Mouse (Mus musculus): Measurements from ENCODE around the gene Nosip.
"Not testable (repeated sequence)": the region's sequence is repeated elsewhere in the genome, so short reads cannot be mapped to it uniquely, and the experiment has no call there.

The Nosip gene

GRCm38 (mm10) chr7:45090251-45090977 is 28.2 kb downstream of the Nosip start:
- DNase-seq (ENCODE audit: low spot score in 2 of 2) = no peak

- no peak for DNase-seq (ENCODE audit: low spot score in 2 of 2)
Measured at GRCm38 (mm10) chr7:45091001-45091990, 29.1 kb downstream of the Nosip start.

GRCm38 (mm10) chr7:45092048-45092447 is 29.8 kb downstream of the Nosip start, which contains the start of gene Rcn3:
TSS of gene Rcn3 (minus strand) at chr7:45092221.
- DNase-seq (ENCODE audit: low spot score in 2 of 2) = peak in 1 of 2 experiments; percentile 84

- no peak for DNase-seq (ENCODE audit: low spot score in 2 of 2)
Measured at GRCm38 (mm10) chr7:45092828-45093515, 30.7 kb downstream of the Nosip start.

- DNase-seq (ENCODE audit: low spot score in 2 of 2) = no peak
Measured at GRCm38 (mm10) chr7:45093516-45093905, 31.3 kb downstream of the Nosip start.

- no peak for DNase-seq (ENCODE audit: low spot score in 2 of 2)
Measured at GRCm38 (mm10) chr7:45094121-45094520, 31.9 kb downstream of the Nosip start.

- no peak for DNase-seq (ENCODE audit: low spot score in 2 of 2)
Measured at GRCm38 (mm10) chr7:45095367-45095766, 33.1 kb downstream of the Nosip start.

- DNase-seq (ENCODE audit: low spot score in 2 of 2) = not testable (repeated sequence)
Measured at GRCm38 (mm10) chr7:45095965-45096364, 33.7 kb downstream of the Nosip start.

- no peak for DNase-seq (ENCODE audit: low spot score in 2 of 2)
Measured at GRCm38 (mm10) chr7:45097479-45097878, 35.2 kb downstream of the Nosip start.

- no peak for DNase-seq (ENCODE audit: low spot score in 2 of 2)
Measured at GRCm38 (mm10) chr7:45098541-45099240, 36.5 kb downstream of the Nosip start.

- DNase-seq (ENCODE audit: low spot score in 2 of 2) = no peak
Measured at GRCm38 (mm10) chr7:45100046-45100445, 37.8 kb downstream of the Nosip start.

- no peak for DNase-seq (ENCODE audit: low spot score in 2 of 2)
Measured at GRCm38 (mm10) chr7:45102441-45102840, 40.2 kb downstream of the Nosip start.

GRCm38 (mm10) chr7:45102940-45103585 is 40.8 kb downstream of the Nosip start:
- no peak for DNase-seq (ENCODE audit: low spot score in 2 of 2)

GRCm38 (mm10) chr7:45103652-45104180 is 41.5 kb downstream of the Nosip start, which contains the start of gene Fcgrt:
TSS of gene Fcgrt (minus strand) at chr7:45103851.
- peak; percentile 55 to 91 for DNase-seq (ENCODE audit: low spot score in 2 of 2)

- DNase-seq (ENCODE audit: low spot score in 2 of 2) = no peak
Measured at GRCm38 (mm10) chr7:45104941-45105340, 42.7 kb downstream of the Nosip start.

GRCm38 (mm10) chr7:45105491-45105890 is 43.3 kb downstream of the Nosip start:
- DNase-seq (ENCODE audit: low spot score in 2 of 2) = no peak

- DNase-seq (ENCODE audit: low spot score in 2 of 2) = no peak
Measured at GRCm38 (mm10) chr7:45106441-45106840, 44.2 kb downstream of the Nosip start.

- DNase-seq (ENCODE audit: low spot score in 2 of 2) = no peak
Measured at GRCm38 (mm10) chr7:45107052-45107645, 44.9 kb downstream of the Nosip start.

GRCm38 (mm10) chr7:45110089-45110488 is 47.9 kb downstream of the Nosip start:
- not testable (repeated sequence) for DNase-seq (ENCODE audit: low spot score in 2 of 2)

GRCm38 (mm10) chr7:45111940-45112339 is 49.7 kb downstream of the Nosip start:
- no peak for DNase-seq (ENCODE audit: low spot score in 2 of 2)

Data from urinary bladder, adult 18-20 months (tissue).